Mouse (Mus musculus) hindlimb bud, embryonic 11.5 days (tissue): ENCODE results near the gene Olfr993.

Experiments
- DNase-seq: peaks from one replicate; pipeline ENCODE4 v3.0.0-alpha.2; 2012; ENCODE audit warnings: low read depth, low spot score; ENCODE audit errors: extremely low spot score

The Olfr993 gene

GRCm38 (mm10) chr2:85414777-85415176 lies at the start of gene Olfr993:
TSS of gene Olfr993 (minus strand) at chr2:85414877.
- DNase-seq, result no peak

GRCm38 (mm10) chr2:85443539-85443938 lies 28.9 kb upstream of the Olfr993 start, which contains the start of gene Olfr995:
TSS of gene Olfr995 (minus strand) at chr2:85443639.
- DNase-seq, result no peak

GRCm38 (mm10) chr2:85442546-85442945 lies 27.9 kb upstream of the Olfr993 start:
- DNase-seq, result no peak

- DNase-seq, result no peak
These were observed 21.7 kb upstream of the Olfr993 start, which contains the start of gene Olfr994 for GRCm38 (mm10) chr2:85436351-85436750. TSS of gene Olfr994 (minus strand) at chr2:85436451.

GRCm38 (mm10) chr2:85425893-85426292 lies 11.2 kb upstream of the Olfr993 start:
- DNase-seq, result no peak

GRCm38 (mm10) chr2:85409369-85409768 lies 5.3 kb downstream of the Olfr993 start, which contains the start of gene Olfr992:
TSS of gene Olfr992 (minus strand) at chr2:85409469.
- no peak for DNase-seq
